ENCODE assay signal across 8 mouse cellular contexts in genomic region chr15:97822545-97823228, GRCm38 (mm10). TPM values are rescaled to one million over a fixed set of nuclear protein-coding genes. Genes with fewer than 3 reads are reported as not detected.
A peak's percentile ranks its signal among the peaks of the same experiment; 100 is the strongest.
DNase-seq lines count a peak whose midpoint lies in the region; ATAC-seq and TF ChIP-seq lines count a peak whose summit lies in the region.
"Had no signal": no experiment of that assay in that cellular context is flagged by ENCODE, and none has a peak within 500 bp of the region (broad histone marks: within the 10 kb centered on the region; RNA-seq: fewer than 3 reads in every experiment).

No protein-coding gene starts in this region.

- no peaks in the 10 kb centered on the region for H3K9me3 ChIP-seq in hindbrain, embryonic 14.5 days (ENCODE audit: control insufficient read depth, low read length)
- no peaks in the 10 kb centered on the region for H3K9me3 ChIP-seq in hindbrain, embryonic 11.5 days (ENCODE audit: control insufficient read depth, low read length)
- H3K9me3 ChIP-seq in G1E (replicated peaks), result no peaks in the 10 kb centered on the region
- no peaks in the 10 kb centered on the region for H3K9me3 ChIP-seq in lung, embryonic 15.5 days

- no peak for DNase-seq in hindbrain, embryonic 14.5 days (ENCODE audit: low spot score)
- no peak for DNase-seq in hindbrain, embryonic 11.5 days (ENCODE audit: low spot score)
- DNase-seq in G1E (ENCODE audit: low spot score) (peak; percentile 46), Patski (ENCODE audit: low read depth, low spot score) (no peak)
- no peak for DNase-seq in natural killer cell, adult 2 months (ENCODE audit: low spot score in 2 of 2)
- DNase-seq in cerebellum, postnatal 14 days, result no peak
- DNase-seq: layer of hippocampus, adult 9-11 months had no signal

- no peak for TF ChIP-seq CTCF in G1E (IDR thresholded peaks at IDR 0.05; ENCODE audit: low read depth, low read length)
- no peak for TF ChIP-seq CTCF in Patski (IDR thresholded peaks at IDR 0.05)

- H3K27me3 ChIP-seq in hindbrain, embryonic 14.5 days (ENCODE audit: control insufficient read depth, insufficient read depth, low read length), result no peaks in the 10 kb centered on the region
- no peaks in the 10 kb centered on the region for H3K27me3 ChIP-seq in hindbrain, embryonic 11.5 days (ENCODE audit: control insufficient read depth, insufficient read depth, low read length)
- H3K27me3 ChIP-seq in G1E (ENCODE audit: insufficient read depth, low read length) (no peaks in the 10 kb centered on the region), Patski (no peaks in the 10 kb centered on the region)
- H3K27me3 ChIP-seq in lung, embryonic 15.5 days, result no peaks in the 10 kb centered on the region

- H3K4me1 ChIP-seq in hindbrain, embryonic 14.5 days (replicated peaks; ENCODE audit: control insufficient read depth, insufficient read depth, low read length), result peaks cover 36% of the 10 kb centered on the region
- peaks cover 14% of the 10 kb centered on the region for H3K4me1 ChIP-seq in hindbrain, embryonic 11.5 days (replicated peaks; ENCODE audit: control insufficient read depth, insufficient read depth, low read length)
- peaks cover 92% of the 10 kb centered on the region for H3K4me1 ChIP-seq in G1E (ENCODE audit: insufficient read depth, low read depth, low read length)
- H3K4me1 ChIP-seq in lung, embryonic 15.5 days, result peaks cover 72% of the 10 kb centered on the region

- no peak overlapping the region for H3K4me2 ChIP-seq in hindbrain, embryonic 14.5 days (replicated peaks)
- H3K4me2 ChIP-seq in hindbrain, embryonic 11.5 days (replicated peaks; ENCODE audit: low read depth, low read length), result no peak overlapping the region
- H3K4me2 ChIP-seq in lung, embryonic 15.5 days, result no peak overlapping the region; the same call in 1 of the 2 replicates

- CTCF ChIA-PET in Patski (lab: Charles Lee), result interaction anchor here (0.7 to 10.9 kb wide), 6 partner anchors 10 to 141 kb away, joined by 3 to 119 read pairs (median 11); partner anchors contain the start of genes Hdac7 and Tmem106c

- POLR2A ChIA-PET in Patski (lab: Charles Lee), result interaction anchor here (0.6 to 5.6 kb wide), 11 partner anchors 10 to 85 kb away, joined by 3 to 48 read pairs (median 6); partner anchors contain the start of gene Hdac7

- 0 out of 2 replicates have a peak, but pooled peaks cover 4% of the 10 kb centered on the region for H3K36me3 ChIP-seq in hindbrain, embryonic 14.5 days (replicated peaks; ENCODE audit: control insufficient read depth, insufficient read depth)
- no peaks in the 10 kb centered on the region for H3K36me3 ChIP-seq in hindbrain, embryonic 11.5 days (ENCODE audit: control insufficient read depth, insufficient read depth, low read length)
- H3K36me3 ChIP-seq in G1E (replicated peaks), result peaks cover 87% of the 10 kb centered on the region
- peaks cover 10% of the 10 kb centered on the region for H3K36me3 ChIP-seq in lung, embryonic 15.5 days

- WGBS in hindbrain, embryonic 14.5 days, result 55% methylated on average over 12 of the region's 12 CpGs
- WGBS in hindbrain, embryonic 11.5 days, result 50% methylated on average over 12 of the region's 12 CpGs
- WGBS in lung, embryonic 15.5 days, result 32% methylated on average over 11 of the region's 12 CpGs

- H3K4me3 ChIP-seq in hindbrain, embryonic 14.5 days (replicated peaks; ENCODE audit: low read length), result no peak overlapping the region
- no peak overlapping the region for H3K4me3 ChIP-seq in hindbrain, embryonic 11.5 days (ENCODE audit: low read depth, low read length)
- H3K4me3 ChIP-seq in G1E (ENCODE audit: low read depth, low read length), result no peak overlapping the region; the same call in 1 of the 2 replicates
- no peak overlapping the region for H3K4me3 ChIP-seq in lung, embryonic 15.5 days

- no peak for ATAC-seq in hindbrain, embryonic 14.5 days (ENCODE audit: low FRiP score)
- no peak for ATAC-seq in hindbrain, embryonic 11.5 days (ENCODE audit: low FRiP score)
- no peak for ATAC-seq in G1E (ENCODE audit: extremely low read depth, insufficient number of reproducible peaks, low FRiP score, poor library complexity, severe bottlenecking)
- ATAC-seq in Patski, result peak; percentile 36
- no peak for ATAC-seq in lung, embryonic 15.5 days (ENCODE audit: borderline replicate concordance, extremely low read depth, low FRiP score, low TSS enrichment)

- no peak overlapping the region for H3K9ac ChIP-seq in hindbrain, embryonic 14.5 days
- H3K9ac ChIP-seq in hindbrain, embryonic 11.5 days (ENCODE audit: low read depth, low read length), result no peak overlapping the region
- H3K9ac ChIP-seq in lung, embryonic 15.5 days, result no peak overlapping the region

- in situ Hi-C loops in Patski (cut with MboI; ENCODE audit: low pct_unique_long_range_greater_than_20kb), result no loop called here

- peak overlapping the region; percentile 23; the same call in 1 of the 2 replicates for H3K27ac ChIP-seq in hindbrain, embryonic 14.5 days
- H3K27ac ChIP-seq in hindbrain, embryonic 11.5 days (ENCODE audit: low read depth, low read length), result no peak overlapping the region
- H3K27ac ChIP-seq in lung, embryonic 15.5 days, result peak overlapping the region; percentile 21

RNA-seq across cellular contexts. Expression of gene Hdac7, which starts 21.6 kb away (rescaled TPM):
- 23.7 and 28.0 TPM in 2 replicates for polyA plus RNA-seq in hindbrain, embryonic 14.5 days (2014; fragmentation: Nextera tagmentation; extraction: Ambion mirVana)
- 17.9 and 19.4 TPM in 2 replicates for polyA plus RNA-seq in hindbrain, embryonic 11.5 days (2014; fragmentation: Nextera tagmentation; extraction: Ambion mirVana)
- total RNA-seq in G1E (2014; fragmentation: Nextera tagmentation) (20.4 and 21.1 TPM in 2 replicates), G1E (2017) (3.0 and 3.9 TPM in 2 replicates)
- polyA plus RNA-seq in G1E (2012) (117 and 164 TPM in 2 replicates), Patski (2021) (210 TPM)
- polyA plus RNA-seq in lung, embryonic 15.5 days (2015; fragmentation: Nextera tagmentation; extraction: Ambion mirVana), result 40.6 and 44.7 TPM in 2 replicates

RNA-seq across cellular contexts. Expression of gene Slc48a1, which starts 44.4 kb away (rescaled TPM):
- polyA plus RNA-seq in hindbrain, embryonic 14.5 days (2014; fragmentation: Nextera tagmentation; extraction: Ambion mirVana), result 92.6 and 101 TPM in 2 replicates
- 28.1 and 28.4 TPM in 2 replicates for polyA plus RNA-seq in hindbrain, embryonic 11.5 days (2014; fragmentation: Nextera tagmentation; extraction: Ambion mirVana)
- total RNA-seq in G1E (2014; fragmentation: Nextera tagmentation) (210 and 256 TPM in 2 replicates), G1E (2017) (108 and 116 TPM in 2 replicates)
- polyA plus RNA-seq in G1E (2012) (113 and 125 TPM in 2 replicates), Patski (2021) (134 TPM)
- polyA plus RNA-seq in lung, embryonic 15.5 days (2015; fragmentation: Nextera tagmentation; extraction: Ambion mirVana), result 38.7 and 42.2 TPM in 2 replicates

RNA-seq across cellular contexts. Expression of gene Rapgef3, which starts 54.9 kb away (rescaled TPM):
- 7.3 and 9.6 TPM in 2 replicates for polyA plus RNA-seq in hindbrain, embryonic 14.5 days (2014; fragmentation: Nextera tagmentation; extraction: Ambion mirVana)
- polyA plus RNA-seq in hindbrain, embryonic 11.5 days (2014; fragmentation: Nextera tagmentation; extraction: Ambion mirVana), result 3.6 and 4.0 TPM in 2 replicates
- total RNA-seq in G1E (2014; fragmentation: Nextera tagmentation) (not detected in 2 replicates), G1E (2017) (under 0.01 and 0.05 TPM in 2 replicates)
- polyA plus RNA-seq in G1E (2012) (0.23 and 0.25 TPM in 2 replicates), Patski (2021) (22.4 TPM)
- polyA plus RNA-seq in lung, embryonic 15.5 days (2015; fragmentation: Nextera tagmentation; extraction: Ambion mirVana), result 21.1 and 23.4 TPM in 2 replicates
